Mouse (Mus musculus) G1E-ER4 (cell line): ENCODE measurements at regions not wholly inside any gene's neighbourhood (a gene's known extent, or its start where the extent isn't known, plus 50 kb on each side); places are given as distances from the start of the nearest gene placed in this dataset.

Source experiments
- GATA1 ChIP-seq: IDR thresholded peaks from one replicate; pipeline ENCODE4 v1.8.0; 2012; ENCODE audit warnings: low read length, inconsistent platforms

GRCm38 (mm10) chr2:133020173-133020837 is 74.6 kb upstream of the Fermt1 start:
- no peak for TF ChIP-seq GATA1

GRCm38 (mm10) chr2:133021244-133021643 is 75.5 kb upstream of the Fermt1 start:
- no peak for TF ChIP-seq GATA1

GRCm38 (mm10) chr2:133027038-133027437 is 81.3 kb upstream of the Fermt1 start:
- no peak for TF ChIP-seq GATA1

GRCm38 (mm10) chr2:133035421-133035820 is 89.7 kb upstream of the Fermt1 start:
- no peak for TF ChIP-seq GATA1

DNA sequence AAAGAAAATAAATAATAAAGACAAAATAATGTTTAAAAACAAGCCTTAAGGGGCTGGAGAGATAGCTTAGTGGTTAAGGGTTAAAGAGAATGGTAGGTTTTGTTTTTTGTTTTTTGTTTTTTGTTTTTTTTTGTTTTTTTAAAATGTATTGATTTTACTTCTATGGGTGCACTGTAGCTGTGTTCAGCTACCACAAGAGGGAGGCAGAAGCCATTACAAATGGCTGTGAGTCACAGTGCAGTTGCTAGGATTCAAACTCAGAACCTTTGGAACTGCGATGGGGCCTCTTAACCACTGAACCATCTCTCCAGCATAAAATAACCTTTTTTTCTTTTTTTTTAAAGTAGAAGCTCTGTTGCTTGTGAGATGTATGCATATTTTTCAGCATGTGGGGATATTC is 95.0 kb upstream of the Fermt1 start:
- TF ChIP-seq GATA1, result no peak

GRCm38 (mm10) chr2:133077698-133078356 is 132.1 kb upstream of the Fermt1 start:
- TF ChIP-seq GATA1, result no peak

GRCm38 (mm10) chr2:133090976-133091375 is 145.3 kb upstream of the Fermt1 start:
- TF ChIP-seq GATA1, result no peak

- no peak for TF ChIP-seq GATA1
Observed at GRCm38 (mm10) chr2:133113642-133114041, 167.9 kb upstream of the Fermt1 start.

DNA sequence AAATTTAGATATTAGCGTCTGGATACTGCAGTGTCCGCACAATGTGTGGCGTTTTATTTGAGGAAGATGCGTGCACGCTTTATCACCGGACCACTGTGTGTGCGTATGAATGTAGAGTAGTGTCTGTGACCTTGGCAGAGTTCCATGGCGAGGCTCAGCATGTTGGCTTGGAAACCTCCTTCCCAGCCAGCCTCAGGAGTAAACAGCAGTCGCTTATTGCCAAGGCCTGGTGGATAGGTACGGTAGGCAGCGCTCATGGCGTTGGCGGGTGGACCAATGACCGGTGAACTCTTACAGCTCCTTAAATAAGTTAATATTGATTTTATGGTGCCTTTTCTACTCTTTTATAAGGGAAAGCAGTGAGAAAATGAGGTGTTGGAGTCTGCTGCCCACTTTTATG is 172.9 kb upstream of the Fermt1 start:
- no peak for TF ChIP-seq GATA1

DNA sequence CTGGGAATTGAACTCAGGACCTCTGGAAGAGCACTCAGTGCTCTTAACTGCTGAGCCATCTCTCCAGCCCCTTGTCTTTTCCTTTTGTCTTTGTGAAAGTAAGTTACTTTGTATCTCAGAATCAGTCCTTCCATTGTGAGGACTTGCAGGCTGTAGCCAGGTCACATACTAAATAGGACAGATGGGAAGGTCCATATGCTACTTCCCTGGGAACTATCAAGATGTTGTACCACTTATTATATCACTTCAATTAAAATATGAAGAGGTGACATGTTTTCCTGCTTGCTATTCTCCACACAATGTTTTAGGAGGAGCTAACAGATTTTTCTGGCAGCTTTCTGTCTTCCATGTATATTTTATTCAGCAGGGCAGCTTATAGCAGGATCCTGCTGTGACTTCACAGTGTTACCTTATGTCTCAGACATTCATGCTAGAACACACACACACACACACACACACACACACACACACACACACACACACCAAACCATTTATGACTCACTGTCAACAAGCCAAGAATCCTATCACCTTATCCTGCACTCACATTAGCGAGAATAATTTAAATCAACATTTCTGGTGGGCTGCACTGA is 179.6 kb upstream of the Fermt1 start:
- TF ChIP-seq GATA1, result no peak

- no peak for TF ChIP-seq GATA1
Observed at GRCm38 (mm10) chr2:133134878-133135277, 189.2 kb upstream of the Fermt1 start.

- TF ChIP-seq GATA1, result no peak
Observed at GRCm38 (mm10) chr2:133138877-133139276, 193.2 kb upstream of the Fermt1 start.

- TF ChIP-seq GATA1, result no peak
Observed at GRCm38 (mm10) chr2:133141341-133142035, 195.8 kb upstream of the Fermt1 start.

- no peak for TF ChIP-seq GATA1
Observed at GRCm38 (mm10) chr2:133152461-133152860, 206.8 kb upstream of the Fermt1 start.

- TF ChIP-seq GATA1, result no peak
Observed at GRCm38 (mm10) chr2:133156537-133156936, 210.8 kb upstream of the Fermt1 start.

DNA sequence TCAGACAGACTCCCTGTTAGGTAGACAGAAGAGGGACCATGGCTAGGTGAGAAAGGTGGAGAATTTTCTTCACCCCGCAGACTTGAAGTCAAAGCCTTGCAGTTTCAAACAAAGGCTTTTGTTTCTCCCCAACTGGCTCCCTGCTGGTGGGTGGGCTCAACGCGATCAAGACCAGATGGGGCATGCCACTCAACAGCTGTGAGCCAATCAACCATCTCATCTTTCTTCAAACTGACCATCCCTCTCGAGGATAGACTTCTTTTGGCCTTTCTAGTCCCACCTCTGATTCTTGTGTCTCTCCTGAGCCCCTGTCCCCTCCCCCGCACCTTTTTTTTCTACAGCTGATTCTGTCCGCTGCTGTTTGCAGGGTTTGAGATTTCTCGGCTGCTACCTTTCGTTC is 212.5 kb upstream of the Fermt1 start:
- no peak for TF ChIP-seq GATA1

- TF ChIP-seq GATA1, result no peak
Observed at GRCm38 (mm10) chr2:133159398-133159797, 213.7 kb upstream of the Fermt1 start.
